Mouse (Mus musculus) stomach, embryonic 14.5 days (tissue): ENCODE data around the gene Kxd1. TPM values are rescaled to one million over a fixed set of nuclear protein-coding genes. Genes with fewer than 3 reads are reported as not detected.

Source experiments
- ATAC-seq: fragments of 200-750 bp; cut with Nextera tagmentation; 2 replicates; pipeline ENCODE4 v1.8.0; 2017; ENCODE audit warnings: low read depth, moderate TSS enrichment; ENCODE audit not compliant: insufficient number of reproducible peaks, insufficient read depth, low FRiP score
- H3K27ac ChIP-seq: fragments of 300-500 bp; sonication (generic); 2 replicates; pipeline ENCODE4 v1.5.1; 2014; ENCODE audit warnings: mild to moderate bottlenecking, low read length, moderate library complexity, mixed read lengths
- H3K27me3 ChIP-seq: fragments of 300-500 bp; sonication (generic); 2 replicates; pipeline ENCODE4 v1.6.1; 2014; ENCODE audit warnings: low read length, control low read depth, mixed read lengths; ENCODE audit not compliant: control insufficient read depth, insufficient read depth
- H3K36me3 ChIP-seq: fragments of 300-500 bp; sonication (generic); 2 replicates; pipeline ENCODE4 v1.6.1; 2014; ENCODE audit warnings: mild to moderate bottlenecking, control low read depth, low read length, moderate library complexity, mixed read lengths; ENCODE audit not compliant: control insufficient read depth, insufficient read depth
- H3K4me1 ChIP-seq: fragments of 300-500 bp; sonication (generic); 2 replicates; pipeline ENCODE4 v1.6.1; 2014; ENCODE audit warnings: low read length, control low read depth, mixed read lengths; ENCODE audit not compliant: control insufficient read depth, insufficient read depth
- H3K4me2 ChIP-seq: fragments of 300-500 bp; sonication (generic); replicated peaks from 2 replicates; pipeline ENCODE4 v1.6.1; 2014; ENCODE audit warnings: low read depth, low read length, control low read depth
- H3K4me3 ChIP-seq: fragments of 300-500 bp; sonication (generic); 2 replicates; pipeline ENCODE4 v1.5.1; 2014; ENCODE audit warnings: low read depth, low read length, control low read depth
- H3K9ac ChIP-seq: fragments of 300-500 bp; sonication (generic); replicated peaks from 2 replicates; pipeline ENCODE4 v1.6.1; 2014; ENCODE audit warnings: low read depth, mild to moderate bottlenecking, control low read depth, low read length, moderate library complexity, mixed read lengths
- H3K9me3 ChIP-seq: fragments of 300-500 bp; sonication (generic); 2 replicates; pipeline ENCODE4 v1.6.1; 2016; ENCODE audit warnings: low read depth, low read length, control low read depth; ENCODE audit not compliant: control insufficient read depth
- WGBS: fragments of 180-500 bp; shearing (Covaris S2); extraction: QIAGEN DNeasy Blood & Tissue Kit; methylation state at CpG from one replicate; pipeline ENCODE4 v1.1.7; 2014; 5-methylcytosine and 5-hydroxymethylcytosine counted together
- polyA plus RNA-seq: library from polyadenylated mRNA; unstranded; fragments of >200 nt; fragmentation: Nextera tagmentation; extraction: Ambion mirVana; gene quantifications from 2 replicates; pipeline ENCODE4 v1.2.1, GENCODE M21; 2014

The Kxd1 gene
- polyA plus RNA-seq, 1 experiment from 2014 or later, result 72.3 TPM

DNA sequence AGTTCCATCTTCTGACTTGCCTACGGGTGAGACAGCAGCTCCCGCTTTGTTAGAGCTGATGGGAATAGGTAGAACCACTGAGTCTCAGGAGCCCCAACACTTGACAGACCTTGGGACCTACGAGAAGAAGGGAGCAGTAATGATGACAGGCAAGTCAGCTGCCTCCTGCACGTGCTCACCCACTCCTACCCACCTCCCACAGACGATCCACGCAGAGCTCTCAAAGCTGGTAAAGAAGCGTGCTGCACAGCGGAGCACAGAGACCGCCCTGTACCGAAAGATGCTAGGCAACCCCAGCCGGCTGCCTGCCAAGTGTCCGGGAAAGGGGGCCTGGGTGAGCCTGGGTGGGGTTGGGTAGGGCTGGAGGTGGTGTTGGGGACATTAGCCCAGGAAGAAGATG, 6.5 kb upstream of the Kxd1 start:
- ATAC-seq, result no peak
- no peak overlapping the region for H3K27ac ChIP-seq
- 93% methylated on average over 12 of the region's 12 CpGs for WGBS
- H3K4me1 ChIP-seq, result peaks cover 5% of the 10 kb centered on the region; the same call in 1 of the 2 replicates
- H3K4me2 ChIP-seq, result no peak overlapping the region
- H3K9me3 ChIP-seq, result no peaks in the 10 kb centered on the region
- no peak overlapping the region for H3K4me3 ChIP-seq
- peaks cover 64% of the 10 kb centered on the region for H3K36me3 ChIP-seq
- no peaks in the 10 kb centered on the region for H3K27me3 ChIP-seq
- no peak overlapping the region for H3K9ac ChIP-seq

DNA sequence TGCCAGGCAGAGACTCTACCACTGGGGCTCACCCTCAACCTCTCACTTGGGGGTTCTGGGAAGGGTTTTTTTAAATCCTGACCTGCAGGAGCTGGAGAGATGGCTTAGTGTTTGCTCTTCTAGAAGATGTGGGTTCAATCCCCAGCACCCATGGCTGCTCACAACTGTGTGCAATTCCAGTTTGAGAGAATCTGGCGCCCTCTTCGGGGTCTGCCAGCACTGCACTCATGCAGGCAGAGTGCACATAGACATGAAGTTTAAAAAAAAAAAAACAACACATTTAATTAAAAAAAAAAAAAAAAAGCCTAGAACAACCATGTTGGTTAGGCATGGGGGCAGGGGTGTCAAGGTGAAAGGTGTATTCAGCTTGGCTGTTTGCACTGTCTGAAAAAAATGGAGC, 2.6 kb upstream of the Kxd1 start:
- peaks cover 46% of the 10 kb centered on the region for H3K36me3 ChIP-seq
- H3K27me3 ChIP-seq, result no peaks in the 10 kb centered on the region
- ATAC-seq, result no peak
- 92% methylated on average over 2 of the region's 2 CpGs for whole genome bisulfite sequencing
- no peak overlapping the region for H3K4me3 ChIP-seq
- no peak overlapping the region for H3K4me2 ChIP-seq
- H3K9me3 ChIP-seq, result no peaks in the 10 kb centered on the region
- H3K4me1 ChIP-seq, result peaks cover 13% of the 10 kb centered on the region
- no peak overlapping the region for H3K27ac ChIP-seq
- H3K9ac ChIP-seq, result no peak overlapping the region

DNA sequence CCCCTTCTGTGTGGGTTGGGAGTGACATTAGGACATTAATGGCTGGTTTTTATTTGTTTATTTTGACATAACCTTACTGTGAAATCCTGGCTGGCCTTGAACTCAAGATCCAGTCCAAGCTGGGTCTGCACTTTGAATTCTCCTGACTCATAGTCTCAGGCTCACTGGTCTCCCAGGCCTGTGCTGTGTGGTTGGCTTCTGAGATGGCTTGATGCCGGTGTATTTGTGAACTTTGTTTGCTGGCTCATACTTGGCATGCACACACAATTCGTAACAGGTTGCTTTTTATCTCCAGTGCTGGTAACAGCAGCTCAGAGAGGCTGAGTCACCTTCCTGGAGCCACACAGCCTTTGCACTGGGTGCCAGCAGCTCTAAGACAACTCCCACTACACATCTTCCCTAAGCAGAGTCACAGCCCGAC, 2.0 kb upstream of the Kxd1 start:
- H3K4me1 ChIP-seq, result peaks cover 13% of the 10 kb centered on the region
- 93% methylated on average over 3 of the region's 3 CpGs for WGBS
- H3K4me3 ChIP-seq, result no peak overlapping the region
- H3K27ac ChIP-seq, result no peak overlapping the region
- ATAC-seq, result no peak
- no peaks in the 10 kb centered on the region for H3K27me3 ChIP-seq
- H3K36me3 ChIP-seq, result peaks cover 42% of the 10 kb centered on the region
- H3K4me2 ChIP-seq, result no peak overlapping the region
- no peak overlapping the region for H3K9ac ChIP-seq
- H3K9me3 ChIP-seq, result no peaks in the 10 kb centered on the region

DNA sequence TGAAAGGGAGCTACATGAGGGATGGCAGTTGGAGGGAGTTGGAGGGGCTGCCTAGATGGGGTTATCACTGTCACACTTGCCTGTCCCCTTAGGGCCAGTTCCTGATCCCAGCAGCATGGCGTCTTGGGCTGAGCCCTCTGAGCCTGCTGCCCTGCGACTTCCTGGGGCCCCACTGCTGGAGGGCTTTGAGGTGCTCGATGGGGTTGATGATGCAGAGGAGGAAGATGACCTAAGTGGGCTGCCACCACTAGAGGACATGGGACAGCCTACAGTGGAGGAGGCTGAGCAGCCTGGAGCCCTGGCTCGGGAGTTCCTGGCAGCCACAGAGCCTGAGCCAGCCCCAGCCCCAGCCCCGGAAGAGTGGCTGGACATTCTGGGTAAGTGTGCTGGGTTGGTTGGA, 1.5 kb upstream of the Kxd1 start:
- H3K4me2 ChIP-seq, result no peak overlapping the region
- peaks cover 13% of the 10 kb centered on the region for H3K4me1 ChIP-seq
- ATAC-seq, result no peak
- H3K36me3 ChIP-seq, result peaks cover 38% of the 10 kb centered on the region
- no peak overlapping the region for H3K4me3 ChIP-seq
- no peaks in the 10 kb centered on the region for H3K9me3 ChIP-seq
- H3K27ac ChIP-seq, result no peak overlapping the region
- WGBS, result 78% methylated on average over 5 of the region's 5 CpGs
- no peak overlapping the region for H3K9ac ChIP-seq
- H3K27me3 ChIP-seq, result no peaks in the 10 kb centered on the region

DNA sequence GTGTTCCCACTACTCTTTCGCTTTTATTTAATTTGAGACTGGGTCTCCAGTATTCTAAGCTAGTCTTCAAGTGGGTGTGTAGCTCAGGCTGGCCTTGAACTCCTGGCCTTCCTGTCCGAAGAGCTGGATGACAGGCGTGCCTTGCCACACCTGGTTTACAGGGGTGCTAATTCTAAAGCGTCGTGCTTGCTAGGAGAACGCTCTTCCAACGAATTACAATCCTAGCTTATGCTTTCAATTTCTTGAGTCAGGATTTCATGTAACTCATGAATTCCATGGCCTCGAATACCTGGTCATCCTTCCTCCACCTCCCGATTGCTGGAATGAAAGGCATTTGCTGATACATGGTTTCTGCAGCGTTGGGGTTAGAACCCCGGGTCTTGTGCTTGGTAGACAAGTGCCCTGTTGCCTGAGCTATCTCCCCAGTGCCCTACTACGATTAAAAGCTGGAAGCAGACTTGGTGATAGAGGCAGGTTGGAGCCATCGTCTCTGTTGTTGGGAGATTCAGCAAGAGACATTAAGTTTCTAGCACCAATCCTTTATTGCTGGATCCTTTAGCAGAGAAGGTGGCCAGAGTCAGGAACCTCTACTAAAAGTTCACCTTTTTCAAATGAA, 534 bp upstream of the Kxd1 start:
- H3K36me3 ChIP-seq, result peaks cover 33% of the 10 kb centered on the region
- WGBS, result 22% methylated on average over 13 of the region's 13 CpGs
- H3K9me3 ChIP-seq, result no peaks in the 10 kb centered on the region
- H3K4me2 ChIP-seq, result peak overlapping the region; percentile 77
- peak overlapping the region; percentile 81 for H3K4me3 ChIP-seq
- H3K4me1 ChIP-seq, result peaks cover 15% of the 10 kb centered on the region
- H3K27me3 ChIP-seq, result no peaks in the 10 kb centered on the region
- no peak for ATAC-seq
- H3K27ac ChIP-seq, result peak overlapping the region; percentile 89
- peak overlapping the region; percentile 91 for H3K9ac ChIP-seq

DNA sequence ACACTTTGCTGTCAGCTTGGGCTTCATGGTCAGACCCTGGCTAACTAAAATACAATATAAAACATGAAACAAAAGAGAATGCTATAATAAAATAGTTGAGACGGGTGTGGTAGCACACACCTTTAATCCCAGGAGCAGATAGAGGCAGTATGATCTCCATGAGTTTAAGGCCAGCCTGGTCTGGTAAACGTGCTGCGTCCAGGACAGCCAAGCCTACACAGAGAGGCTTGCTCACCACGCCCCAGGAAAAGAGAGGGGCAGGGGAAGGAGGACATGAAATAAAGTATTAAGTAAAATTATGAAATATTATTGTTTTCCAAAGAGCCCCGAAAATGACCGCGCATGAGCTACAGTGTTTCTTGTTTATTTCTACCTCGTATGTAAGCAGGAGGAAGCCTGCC, 645 bp downstream of the Kxd1 start:
- Histone ChIP-seq H3K9me3 (no peaks in the 10 kb centered on the region), H3K4me1 (peaks cover 16% of the 10 kb centered on the region), H3K27ac (peak overlapping the region; percentile 89; the same call in 1 of the 2 replicates), H3K4me2 (peak overlapping the region; percentile 80), H3K9ac (peak overlapping the region; percentile 91), H3K36me3 (peaks cover 22% of the 10 kb centered on the region), H3K27me3 (no peaks in the 10 kb centered on the region), H3K4me3 (peak overlapping the region; percentile 81)
- WGBS, result 2% methylated on average over 8 of the region's 8 CpGs
- no peak for ATAC-seq

DNA sequence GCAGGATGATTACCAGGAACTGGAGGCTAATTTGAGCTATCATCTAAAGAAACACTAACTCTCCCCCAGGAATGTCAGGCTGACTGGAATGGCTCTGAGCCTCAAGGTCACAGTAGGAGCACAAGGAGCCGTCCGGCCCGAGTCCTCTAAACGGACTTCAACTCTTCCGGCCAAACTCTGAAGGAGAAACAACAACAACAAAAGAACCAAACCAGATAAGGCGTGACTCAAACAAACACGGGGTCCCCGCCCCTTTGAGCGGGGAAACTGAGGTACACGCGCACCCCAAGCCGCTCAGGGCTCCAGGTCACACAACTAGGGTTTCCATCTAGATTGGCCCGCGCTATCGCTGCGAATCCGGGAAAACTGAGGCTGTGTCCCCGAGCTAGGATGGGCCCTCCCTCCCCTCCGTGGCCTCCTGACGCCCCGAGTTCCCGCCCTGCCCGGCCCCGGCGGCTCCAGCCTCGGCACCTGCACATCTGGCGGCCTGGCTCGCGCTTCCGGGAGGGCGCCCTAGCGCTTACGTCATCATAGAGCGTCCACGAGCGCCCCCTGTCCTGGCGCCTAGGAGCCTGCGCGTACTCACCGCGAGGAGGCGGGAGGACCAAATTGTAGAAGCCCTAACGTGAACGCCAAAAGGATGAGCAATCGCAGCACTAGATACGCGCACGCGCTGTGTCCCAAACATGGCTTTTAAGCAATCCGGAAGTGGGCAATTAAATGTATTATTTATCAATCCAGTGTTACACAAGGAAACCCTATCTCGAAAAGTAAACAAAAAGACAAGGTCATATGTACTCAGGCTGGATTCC, 5.0 kb downstream of the Kxd1 start:
- H3K9me3 ChIP-seq, result no peaks in the 10 kb centered on the region
- peaks cover 12% of the 10 kb centered on the region for H3K36me3 ChIP-seq
- peak overlapping the region; percentile 83 for H3K4me2 ChIP-seq
- peak overlapping the region; percentile 67 for H3K9ac ChIP-seq
- H3K27ac ChIP-seq, result peak overlapping the region; percentile 90
- WGBS, result under 1% methylated on average over 51 of the region's 51 CpGs
- H3K27me3 ChIP-seq, result no peaks in the 10 kb centered on the region
- peak overlapping the region; percentile 83 for H3K4me3 ChIP-seq
- ATAC-seq, result peak; percentile 90
- H3K4me1 ChIP-seq, result peaks cover 11% of the 10 kb centered on the region; the same call in 1 of the 2 replicates

DNA sequence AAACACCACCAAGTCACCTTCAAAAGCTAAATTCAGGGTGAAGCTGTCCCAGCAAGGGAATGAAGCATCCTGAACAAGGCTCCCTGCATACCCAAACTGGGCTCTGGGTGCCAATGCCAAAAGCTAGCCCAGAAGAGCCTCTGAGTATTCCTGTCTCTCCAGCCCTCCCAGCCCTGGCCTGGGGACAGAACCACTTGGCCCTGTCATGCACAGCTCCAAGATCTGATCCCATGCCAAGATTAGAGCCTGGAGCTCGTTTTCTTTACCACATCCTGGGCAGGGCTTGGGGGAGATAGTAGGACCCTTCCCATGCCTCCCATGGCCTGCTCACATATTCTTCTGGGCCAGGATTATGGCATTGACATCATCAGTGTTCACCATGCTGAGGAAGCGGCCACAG, 8.2 kb downstream of the Kxd1 start:
- H3K4me1 ChIP-seq, result 0 out of 2 replicates have a peak, but pooled peaks cover 3% of the 10 kb centered on the region
- ATAC-seq, result no peak
- H3K9me3 ChIP-seq, result no peaks in the 10 kb centered on the region
- H3K36me3 ChIP-seq, result peaks cover 18% of the 10 kb centered on the region
- H3K9ac ChIP-seq, result no peak overlapping the region
- H3K27me3 ChIP-seq, result no peaks in the 10 kb centered on the region
- H3K4me2 ChIP-seq, result no peak overlapping the region
- no peak overlapping the region for H3K4me3 ChIP-seq
- no peak overlapping the region for H3K27ac ChIP-seq
- 61% methylated on average over 2 of the region's 2 CpGs for WGBS
